Mouse (Mus musculus) cortical plate, adult 2 months (tissue): ENCODE data around the gene Heg1.

Source experiments
- CTCF ChIP-seq: fragments of 200-500 bp; IDR thresholded peaks from 2 replicates; pipeline ENCODE4 v1.5.1; 2011; ENCODE audit warnings: mild to moderate bottlenecking, control low read depth, low read length; ENCODE audit not compliant: insufficient read depth; ENCODE audit errors: extremely low read depth
- POLR2A ChIP-seq: fragments of 200-500 bp; IDR thresholded peaks from 2 replicates; pipeline ENCODE4 v1.6.1; 2011; ENCODE audit warnings: mild to moderate bottlenecking, low read length, control low read depth; ENCODE audit not compliant: insufficient read depth; ENCODE audit errors: extremely low read depth

GRCm38 (mm10) chr16:33747994-33748393 is 63.8 kb downstream of the Heg1 start:
- no peak for TF ChIP-seq CTCF
- no peak for TF ChIP-seq POLR2A
